Mouse (Mus musculus) ES-E14 (cell line): ENCODE measurements at regions not wholly inside any gene's neighbourhood (a gene's known extent, or its start where the extent isn't known, plus 50 kb on each side); places are given as distances from the start of the nearest gene placed in this dataset.

Source experiments
- HCFC1 ChIP-seq: IDR thresholded peaks from 2 replicates; pipeline ENCODE4 v1.6.1; 2012; ENCODE audit warnings: low read length, inconsistent platforms, borderline replicate concordance; ENCODE audit not compliant: insufficient read depth
- MAFK ChIP-seq: IDR thresholded peaks from 2 replicates; pipeline ENCODE4 v1.6.1; 2014; ENCODE audit warnings: mild to moderate bottlenecking, low read depth, low read length, inconsistent platforms; ENCODE audit not compliant: insufficient read depth
- ZNF384 ChIP-seq: IDR thresholded peaks from 2 replicates; pipeline ENCODE4 v1.6.1; 2012; ENCODE audit warnings: low read depth, low read length, inconsistent platforms

GRCm38 (mm10) chr2:17855566-17856264 is 124.5 kb upstream of the Nebl start:
- TF ChIP-seq HCFC1 (no peak), ZNF384 (no peak), MAFK (no peak)
